Mouse (Mus musculus) c-Kit-positive CD71-positive TER-119-negative erythroid progenitor cells, embryonic 14.5 days (primary cell): ENCODE data around the gene Rcc2.

Experiments
- DNase-seq: peaks from one replicate; pipeline ENCODE4 v3.0.0-alpha.2; 2013; ENCODE audit warnings: low read depth

Rcc2 gene

GRCm38 (mm10) chr4:140684881-140685303 is 15.4 kb upstream of the Rcc2 start:
- DNase-seq: no peak

- DNase-seq: no peak
Observed at GRCm38 (mm10) chr4:140688044-140688825, 12.1 kb upstream of the Rcc2 start.

- no peak for DNase-seq
Observed at GRCm38 (mm10) chr4:140688826-140689425, 11.4 kb upstream of the Rcc2 start.

- DNase-seq: no peak
Observed at GRCm38 (mm10) chr4:140689873-140690655, 10.3 kb upstream of the Rcc2 start.

- no peak for DNase-seq
Observed at GRCm38 (mm10) chr4:140691481-140691880, 8.9 kb upstream of the Rcc2 start.

GRCm38 (mm10) chr4:140693513-140693912 is 6.8 kb upstream of the Rcc2 start:
- no peak for DNase-seq

GRCm38 (mm10) chr4:140694551-140695060 is 5.7 kb upstream of the Rcc2 start:
- no peak for DNase-seq

GRCm38 (mm10) chr4:140695146-140695545 is 5.2 kb upstream of the Rcc2 start:
- no peak for DNase-seq

- no peak for DNase-seq
Observed at GRCm38 (mm10) chr4:140695675-140696585, 4.4 kb upstream of the Rcc2 start.

GRCm38 (mm10) chr4:140699441-140700127 is 757 bp upstream of the Rcc2 start:
- DNase-seq: peak; percentile 88

- DNase-seq: no peak
Observed at GRCm38 (mm10) chr4:140701049-140701715, 841 bp downstream of the Rcc2 start.

- DNase-seq: no peak
Observed at GRCm38 (mm10) chr4:140701716-140702561, 1.6 kb downstream of the Rcc2 start.

- DNase-seq: no peak
Observed at GRCm38 (mm10) chr4:140702611-140703327, 2.4 kb downstream of the Rcc2 start.

GRCm38 (mm10) chr4:140703636-140704035 is 3.3 kb downstream of the Rcc2 start:
- no peak for DNase-seq

GRCm38 (mm10) chr4:140704166-140704565 is 3.8 kb downstream of the Rcc2 start:
- no peak for DNase-seq

GRCm38 (mm10) chr4:140707615-140708014 is 7.3 kb downstream of the Rcc2 start:
- no peak for DNase-seq

GRCm38 (mm10) chr4:140708297-140708927 is 8.1 kb downstream of the Rcc2 start:
- DNase-seq: no peak

- no peak for DNase-seq
Observed at GRCm38 (mm10) chr4:140709111-140709510, 8.8 kb downstream of the Rcc2 start.
